Mouse (Mus musculus): ENCODE data around the gene E330021D16Rik.
"Not testable (repeated sequence)": the region's sequence is repeated elsewhere in the genome, so short reads cannot be mapped to it uniquely, and the experiment has no call there.

- TF ChIP-seq CTCF (IDR thresholded peaks at IDR 0.05; ENCODE audit: borderline replicate concordance, control insufficient read depth, extremely low read depth, insufficient read depth, low read length, poor library complexity); POLR2A (IDR thresholded peaks at IDR 0.05; ENCODE audit: control insufficient read depth, extremely low read depth, insufficient read depth, low read length, poor library complexity): not testable (repeated sequence)
Observed at GRCm38 (mm10) chr6:136436151-136436550, 20.8 kb upstream of the E330021D16Rik start.
